Comparison of ENCODE assay signal across 8 mouse cellular contexts in the genomic region with DNA sequence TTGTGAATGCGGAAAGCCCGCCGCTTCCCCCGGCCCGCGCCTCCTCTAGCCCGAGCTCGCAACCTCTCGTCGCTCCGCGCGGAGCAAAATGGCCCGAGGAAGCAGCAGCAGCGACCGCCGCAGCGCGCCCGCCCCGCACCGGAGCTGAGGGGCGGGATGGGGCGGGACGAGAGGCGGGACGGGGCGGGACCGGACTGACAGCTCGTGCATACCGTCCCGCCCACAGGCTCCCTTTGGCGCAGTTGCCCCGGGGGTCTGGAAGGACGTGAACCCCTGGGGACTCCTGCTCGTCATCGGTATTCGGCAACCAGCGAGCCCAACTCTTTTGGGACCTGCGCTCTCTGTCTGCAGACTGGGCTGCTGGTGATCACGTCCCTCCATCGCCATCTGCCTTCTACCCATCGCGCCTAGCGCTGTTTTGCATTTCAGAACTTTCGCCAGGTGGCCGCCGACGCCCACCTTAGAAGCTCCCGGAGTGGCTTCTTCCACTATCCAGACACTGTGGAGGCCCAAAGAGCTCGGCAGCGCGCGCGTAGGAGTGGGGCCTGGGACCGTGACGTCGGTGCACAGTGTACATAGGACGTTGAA. TPM values are rescaled to one million over a fixed set of nuclear protein-coding genes. Genes with fewer than 3 reads are reported as not detected.
DNase-seq lines count a peak whose midpoint lies in the region; ATAC-seq and TF ChIP-seq lines count a peak whose summit lies in the region.

Fnbp1 (minus strand) TSS at position 142 of the 588 bp plus-strand sequence.

- H3K4me1 ChIP-seq in CH12.LX (ENCODE audit: control insufficient read depth in 1 of 2, insufficient read depth in 2 of 2) = peaks cover 3 to 46% of the 10 kb centered on the region in 2 experiments; a peak in 2 of 4 replicates
- H3K4me1 ChIP-seq in forebrain, embryonic 11.5 days (replicated peaks; ENCODE audit: control insufficient read depth, insufficient read depth, low read length) = peaks cover 5% of the 10 kb centered on the region; the same call in 1 of the 2 replicates
- H3K4me1 ChIP-seq in heart, embryonic 15.5 days (replicated peaks) = peaks cover 44% of the 10 kb centered on the region
- peaks cover 45% of the 10 kb centered on the region for H3K4me1 ChIP-seq in liver, embryonic 15.5 days (replicated peaks)
- peaks cover 10% of the 10 kb centered on the region; the same call in 1 of the 2 replicates for H3K4me1 ChIP-seq in neural tube, embryonic 11.5 days (ENCODE audit: control insufficient read depth, insufficient read depth, low read length)
- H3K4me1 ChIP-seq in stomach, postnatal 0 days (replicated peaks; ENCODE audit: control insufficient read depth, insufficient read depth) = no peaks in the 10 kb centered on the region

- peak; percentile 90 for ATAC-seq in forebrain, embryonic 11.5 days (replicated peaks; ENCODE audit: low FRiP score)
- peak; percentile 92 for ATAC-seq in heart, embryonic 15.5 days (replicated peaks; ENCODE audit: insufficient number of reproducible peaks, insufficient read depth, low FRiP score, low read depth)
- ATAC-seq in liver, embryonic 15.5 days (ENCODE audit: insufficient read depth) = peak; percentile 88
- peak; percentile 86 for ATAC-seq in neural tube, embryonic 11.5 days (ENCODE audit: insufficient read depth, low FRiP score, low TSS enrichment)
- peak; percentile 93 for ATAC-seq in stomach, postnatal 0 days (ENCODE audit: low FRiP score, low TSS enrichment)

- peak; percentile 93 for TF ChIP-seq POLR2A in CH12.LX (IDR thresholded peaks at IDR 0.05; ENCODE audit: low read depth, low read length)

- peak; percentile 95 for DNase-seq in CH12.LX (ENCODE audit: extremely low read depth)
- DNase-seq in c-Kit-positive CD71-positive TER-119-negative erythroid progenitor cells, embryonic 14.5 days (ENCODE audit: low read depth) = peak; percentile 63
- DNase-seq in forebrain, embryonic 11.5 days (ENCODE audit: low spot score) = peak; percentile 91
- peak; percentile 87 to 93 for DNase-seq in kidney, postnatal 25 days
- peak; percentile 90 for DNase-seq in neural tube, embryonic 11.5 days (ENCODE audit: low spot score)
- peak; percentile 91 for DNase-seq in stomach, postnatal 0 days (ENCODE audit: low spot score)

- TF ChIP-seq CTCF in CH12.LX (conservative IDR thresholded peaks at IDR 0.05 in 1 of 2, IDR thresholded peaks at IDR 0.05 in 1 of 2; ENCODE audit: low read depth in 2 of 2, low read length in 2 of 2) = peak in 1 of 2 experiments; percentile 34; a peak in 2 of 4 replicates
- TF ChIP-seq CTCF in stomach, postnatal 0 days (IDR thresholded peaks at IDR 0.05; ENCODE audit: low read depth) = peak; percentile 50

- peaks cover 46% of the 10 kb centered on the region for H3K79me2 ChIP-seq in CH12.LX (replicated peaks; ENCODE audit: control insufficient read depth, extremely low read depth, insufficient read depth, poor library complexity, severe bottlenecking)

- in situ Hi-C loops in CH12.LX (cut with MboI; ENCODE audit: low pct_ligation_motif_present, low pct_unique_long_range_greater_than_20kb, low sequenced_read_pairs) = loop anchor here (10.0 kb wide), 1 partner anchor 117 kb away; no protein-coding TSS in a partner anchor

- H3K36me3 ChIP-seq in CH12.LX (replicated peaks in 1 of 2; ENCODE audit: control insufficient read depth in 1 of 2, insufficient read depth in 1 of 2, low read length in 1 of 2) = peaks cover 0 to 12% of the 10 kb centered on the region in 2 experiments
- H3K36me3 ChIP-seq in forebrain, embryonic 11.5 days (ENCODE audit: control insufficient read depth, insufficient read depth, low read length) = no peaks in the 10 kb centered on the region
- peaks cover 4% of the 10 kb centered on the region; the same call in 1 of the 2 replicates for H3K36me3 ChIP-seq in heart, embryonic 15.5 days
- H3K36me3 ChIP-seq in liver, embryonic 15.5 days (replicated peaks) = 0 out of 2 replicates have a peak, but pooled peaks cover 4% of the 10 kb centered on the region
- H3K36me3 ChIP-seq in neural tube, embryonic 11.5 days (ENCODE audit: control insufficient read depth, insufficient read depth, low read length) = no peaks in the 10 kb centered on the region; the same call in 1 of the 2 replicates
- no peaks in the 10 kb centered on the region for H3K36me3 ChIP-seq in stomach, postnatal 0 days (ENCODE audit: control insufficient read depth, insufficient read depth, low read length)

- under 1% methylated on average over 59 of the region's 59 CpGs for WGBS in forebrain, embryonic 11.5 days
- under 1% methylated on average over 58 of the region's 59 CpGs for WGBS in heart, embryonic 15.5 days
- WGBS in liver, embryonic 15.5 days (ENCODE audit: insufficient replicate concordance) = under 1% methylated on average over 59 of the region's 59 CpGs
- under 1% methylated on average over 59 of the region's 59 CpGs for WGBS in neural tube, embryonic 11.5 days
- WGBS in stomach, postnatal 0 days = under 1% methylated on average over 54 of the region's 59 CpGs

- no peaks in the 10 kb centered on the region for H3K9me3 ChIP-seq in CH12.LX (replicated peaks; ENCODE audit: low read length)
- H3K9me3 ChIP-seq in forebrain, embryonic 11.5 days (ENCODE audit: control insufficient read depth, low read length) = no peaks in the 10 kb centered on the region
- H3K9me3 ChIP-seq in heart, embryonic 15.5 days (replicated peaks) = no peaks in the 10 kb centered on the region
- H3K9me3 ChIP-seq in liver, embryonic 15.5 days (replicated peaks) = no peaks in the 10 kb centered on the region
- no peaks in the 10 kb centered on the region for H3K9me3 ChIP-seq in neural tube, embryonic 11.5 days (ENCODE audit: control insufficient read depth, low read length)
- no peaks in the 10 kb centered on the region for H3K9me3 ChIP-seq in stomach, postnatal 0 days (ENCODE audit: control insufficient read depth, low read length)

- no peak for TF ChIP-seq EP300 in CH12.LX (IDR thresholded peaks at IDR 0.05; ENCODE audit: low read length)
- TF ChIP-seq EP300 in stomach, postnatal 0 days (optimal IDR thresholded peaks at IDR 0.05) = no peak

- no peaks in the 10 kb centered on the region for H3K27me3 ChIP-seq in CH12.LX (replicated peaks)
- peaks cover 2% of the 10 kb centered on the region; the same call in 1 of the 2 replicates for H3K27me3 ChIP-seq in forebrain, embryonic 11.5 days (ENCODE audit: control insufficient read depth, insufficient read depth, low read length)
- no peaks in the 10 kb centered on the region for H3K27me3 ChIP-seq in heart, embryonic 15.5 days
- peaks cover 28% of the 10 kb centered on the region for H3K27me3 ChIP-seq in liver, embryonic 15.5 days
- H3K27me3 ChIP-seq in neural tube, embryonic 11.5 days (ENCODE audit: control insufficient read depth, insufficient read depth, low read length) = 0 out of 2 replicates have a peak, but pooled peaks cover 2% of the 10 kb centered on the region
- no peaks in the 10 kb centered on the region for H3K27me3 ChIP-seq in stomach, postnatal 0 days (ENCODE audit: control insufficient read depth, insufficient read depth, low read length)

- dilution Hi-C loops in CH12.LX (cut with MboI; ENCODE audit: extremely low pct_ligation_motif_present, extremely low pct_unique_long_range_greater_than_20kb, low sequenced_read_pairs) = no loop called here

- peak within 1 kb of the TSS; percentile 78 for H3K4me2 ChIP-seq in CH12.LX (ENCODE audit: insufficient read depth, low read depth, poor library complexity, severe bottlenecking)
- peak within 1 kb of the TSS; percentile 73 for H3K4me2 ChIP-seq in forebrain, embryonic 11.5 days (ENCODE audit: low read depth, low read length, severe bottlenecking)
- peak within 1 kb of the TSS; percentile 90 for H3K4me2 ChIP-seq in heart, embryonic 15.5 days
- peak within 1 kb of the TSS; percentile 96 for H3K4me2 ChIP-seq in liver, embryonic 15.5 days
- H3K4me2 ChIP-seq in neural tube, embryonic 11.5 days (ENCODE audit: low read depth) = peak within 1 kb of the TSS; percentile 97
- peak within 1 kb of the TSS; percentile 82 for H3K4me2 ChIP-seq in stomach, postnatal 0 days (replicated peaks; ENCODE audit: low read depth)

- peak within 1 kb of the TSS; percentile 91 for H3K9ac ChIP-seq in CH12.LX (ENCODE audit: insufficient read depth, low read depth)
- peak within 1 kb of the TSS; percentile 79 for H3K9ac ChIP-seq in forebrain, embryonic 11.5 days (ENCODE audit: low read length)
- H3K9ac ChIP-seq in heart, embryonic 15.5 days = peak within 1 kb of the TSS; percentile 100
- H3K9ac ChIP-seq in liver, embryonic 15.5 days = peak within 1 kb of the TSS; percentile 73
- peak within 1 kb of the TSS; percentile 89 for H3K9ac ChIP-seq in neural tube, embryonic 11.5 days (ENCODE audit: low read length)
- peak within 1 kb of the TSS; percentile 96 for H3K9ac ChIP-seq in stomach, postnatal 0 days (ENCODE audit: low read length)

- H3K4me3 ChIP-seq in CH12.LX (replicated peaks in 1 of 3; ENCODE audit: low read depth in 2 of 3, low read length in 2 of 3, poor library complexity in 1 of 3) = peak within 1 kb of the TSS; percentile 74 to 97 (median 86)
- peak within 1 kb of the TSS; percentile 75 for H3K4me3 ChIP-seq in forebrain, embryonic 11.5 days (ENCODE audit: low read depth, low read length)
- H3K4me3 ChIP-seq in heart, embryonic 15.5 days = peak within 1 kb of the TSS; percentile 99
- peak within 1 kb of the TSS; percentile 73 for H3K4me3 ChIP-seq in liver, embryonic 15.5 days (replicated peaks)
- H3K4me3 ChIP-seq in neural tube, embryonic 11.5 days (ENCODE audit: low read depth, low read length) = peak within 1 kb of the TSS; percentile 85
- peak within 1 kb of the TSS; percentile 98 for H3K4me3 ChIP-seq in stomach, postnatal 0 days (ENCODE audit: low read depth, low read length)

- TF ChIP-seq RAD21 in CH12.LX (IDR thresholded peaks at IDR 0.05; ENCODE audit: low read depth, low read length) = peak; percentile 19; the same call in 1 of the 2 replicates

- H3K27ac ChIP-seq in CH12.LX (ENCODE audit: insufficient read depth, low read depth) = peak within 1 kb of the TSS; percentile 65
- H3K27ac ChIP-seq in forebrain, embryonic 11.5 days (ENCODE audit: low read depth, low read length) = peak within 1 kb of the TSS; percentile 41; the same call in 1 of the 2 replicates
- H3K27ac ChIP-seq in heart, embryonic 15.5 days = peak within 1 kb of the TSS; percentile 90
- H3K27ac ChIP-seq in liver, embryonic 15.5 days (replicated peaks) = peak within 1 kb of the TSS; percentile 62; the same call in 1 of the 2 replicates
- peak within 1 kb of the TSS; percentile 53; the same call in 1 of the 2 replicates for H3K27ac ChIP-seq in neural tube, embryonic 11.5 days (ENCODE audit: low read depth, low read length)
- peak within 1 kb of the TSS; percentile 88 for H3K27ac ChIP-seq in stomach, postnatal 0 days (replicated peaks)

RNA-seq across cellular contexts. Expression of gene Fnbp1, which starts in this region (rescaled TPM):
- total RNA-seq in CH12.LX (2012; rRNA removed) = 39.2 and 50.5 TPM in 2 replicates
- 20.7 and 29.6 TPM in 2 replicates for total RNA-seq in CH12.LX (2014; rRNA removed)
- polyA plus RNA-seq in CH12.LX (2012; ENCODE audit: insufficient read length, low read depth) = 133 and 147 TPM in 2 replicates
- polyA plus RNA-seq in forebrain, embryonic 11.5 days (2014; fragmentation: Nextera tagmentation; extraction: Ambion mirVana) = 15.9 and 17.3 TPM in 2 replicates
- polyA plus RNA-seq in heart, embryonic 15.5 days (2015; fragmentation: Nextera tagmentation; extraction: Ambion mirVana) = 16.0 and 21.8 TPM in 2 replicates
- 5.1 and 6.1 TPM in 2 replicates for polyA plus RNA-seq in liver, embryonic 15.5 days (2015; fragmentation: Nextera tagmentation; extraction: Ambion mirVana)
- polyA plus RNA-seq in neural tube, embryonic 11.5 days (2014; fragmentation: Nextera tagmentation; extraction: Ambion mirVana) = 15.4 and 17.6 TPM in 2 replicates
- 15.7 and 16.3 TPM in 2 replicates for polyA plus RNA-seq in stomach, postnatal 0 days (2015; fragmentation: Nextera tagmentation; extraction: Ambion mirVana)

Comparison
In these comparisons a context has a peak if more than half of its experiments do, and no peak if none do; other contexts are left out.
1. Peak in every context shown above with its lines: DNase-seq, ATAC-seq, H3K4me3 ChIP-seq and H3K27ac ChIP-seq.